Mouse (Mus musculus): Measurements from ENCODE around the gene Slc25a29. TPM values are rescaled to one million over a fixed set of nuclear protein-coding genes. Genes with fewer than 3 reads are reported as not detected.

The Slc25a29 gene
- polyA plus RNA-seq, 1 experiment from 2014 or later: 3.8 TPM

DNA sequence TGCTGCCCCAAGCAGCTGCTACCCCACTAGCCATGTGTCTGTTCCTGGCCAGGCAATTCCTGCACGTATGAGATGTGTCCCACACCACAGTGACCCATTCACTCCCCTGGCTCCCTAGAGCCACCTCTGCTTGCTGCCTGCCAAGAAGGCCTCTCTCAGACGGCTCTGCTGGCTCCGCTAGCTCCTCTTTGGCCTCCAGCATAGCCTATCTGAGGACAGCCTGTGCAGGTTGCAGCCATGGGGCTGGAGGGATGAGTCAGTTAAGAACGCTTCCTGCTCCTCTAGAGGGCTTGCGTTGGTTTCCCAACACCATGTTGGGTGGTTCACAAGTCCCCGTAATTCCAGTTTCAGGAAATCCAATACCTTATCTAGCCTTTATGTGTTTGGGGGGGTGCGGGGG is 7.0 kb upstream of the Slc25a29 start:
- no peak for TF ChIP-seq CTCF (IDR thresholded peaks at IDR 0.05; ENCODE audit: low read depth)
- no peak for TF ChIP-seq EP300 (optimal IDR thresholded peaks at IDR 0.05)
- peaks cover 4% of the 10 kb centered on the region; the same call in 1 of the 2 replicates for H3K4me1 ChIP-seq (replicated peaks; ENCODE audit: control insufficient read depth, insufficient read depth)

DNA sequence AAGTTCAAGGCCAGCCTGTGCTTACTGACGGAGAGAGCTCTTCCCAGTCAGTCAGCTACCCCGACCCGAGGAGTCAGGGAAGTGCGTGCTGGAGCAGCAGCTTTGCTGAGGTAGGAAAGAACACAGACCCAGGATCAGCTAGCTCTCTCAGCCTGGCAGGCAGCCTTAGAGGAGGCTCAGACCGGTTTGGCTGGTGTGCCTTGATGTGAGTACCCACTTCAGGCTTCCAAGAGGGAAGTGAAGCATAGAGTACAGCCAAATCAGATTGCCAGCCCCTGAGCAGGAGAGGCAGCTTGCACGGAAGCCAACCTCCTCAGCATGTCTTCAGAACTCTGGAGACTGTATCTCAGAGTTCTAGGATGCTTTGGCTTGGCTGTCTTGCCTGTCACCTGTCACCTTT is 5.5 kb upstream of the Slc25a29 start:
- no peak overlapping the region for H3K9ac ChIP-seq (ENCODE audit: low read length)
- H3K36me3 ChIP-seq (ENCODE audit: control insufficient read depth, insufficient read depth, low read length): peaks cover 11% of the 10 kb centered on the region
- H3K4me2 ChIP-seq (replicated peaks; ENCODE audit: low read depth): no peak overlapping the region
- H3K27ac ChIP-seq (replicated peaks): peak overlapping the region; percentile 31
- peaks cover 6% of the 10 kb centered on the region for H3K4me1 ChIP-seq (replicated peaks; ENCODE audit: control insufficient read depth, insufficient read depth)
- no peak overlapping the region for H3K4me3 ChIP-seq (ENCODE audit: low read depth, low read length)
- ATAC-seq (ENCODE audit: low FRiP score, low TSS enrichment) (peak; percentile 45; the same call in 1 of the 2 replicates), DNase-seq (ENCODE audit: low spot score) (peak; percentile 50)
- 70% methylated on average over 6 of the region's 6 CpGs for WGBS
- H3K9me3 ChIP-seq (ENCODE audit: control insufficient read depth, low read length): no peaks in the 10 kb centered on the region
- TF ChIP-seq EP300 (optimal IDR thresholded peaks at IDR 0.05) (no peak), CTCF (IDR thresholded peaks at IDR 0.05; ENCODE audit: low read depth) (no peak)
- no peaks in the 10 kb centered on the region for H3K27me3 ChIP-seq (ENCODE audit: control insufficient read depth, insufficient read depth, low read length)

More for the DNA sequence above, 7.0 kb upstream of the Slc25a29 start:
- Histone ChIP-seq H3K27me3 (ENCODE audit: control insufficient read depth, insufficient read depth, low read length) (no peaks in the 10 kb centered on the region), H3K36me3 (ENCODE audit: control insufficient read depth, insufficient read depth, low read length) (peaks cover 11% of the 10 kb centered on the region), H3K4me2 (replicated peaks; ENCODE audit: low read depth) (no peak overlapping the region), H3K4me3 (ENCODE audit: low read depth, low read length) (no peak overlapping the region), H3K27ac (replicated peaks) (no peak overlapping the region), H3K9ac (ENCODE audit: low read length) (no peak overlapping the region), H3K9me3 (ENCODE audit: control insufficient read depth, low read length) (no peaks in the 10 kb centered on the region)
- 81% methylated on average over 7 of the region's 7 CpGs for WGBS
- ATAC-seq (ENCODE audit: low FRiP score, low TSS enrichment): no peak
- no peak for DNase-seq (ENCODE audit: low spot score)

DNA sequence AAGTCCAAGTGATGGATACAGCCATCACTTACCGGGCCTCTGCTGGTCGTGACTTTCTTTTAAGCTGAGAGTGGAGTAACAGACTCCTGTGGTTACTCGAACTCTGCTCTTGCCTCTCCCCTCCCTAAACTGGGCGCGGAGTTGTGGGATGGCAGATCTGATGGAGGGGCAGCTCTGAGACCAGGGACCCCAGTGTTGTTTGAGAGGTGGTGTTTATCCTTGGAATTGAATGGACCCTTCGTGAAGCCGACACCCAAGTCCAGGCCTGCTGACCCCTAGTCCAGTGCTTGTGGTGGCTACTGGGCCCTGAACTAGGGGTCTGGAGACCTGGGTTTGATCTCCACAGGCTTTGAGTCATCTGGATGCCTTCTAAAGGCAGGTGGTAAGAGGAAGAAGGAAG is 1.0 kb upstream of the Slc25a29 start:
- ATAC-seq (ENCODE audit: low FRiP score, low TSS enrichment) (no peak), DNase-seq (ENCODE audit: low spot score) (no peak)
- Histone ChIP-seq H3K9ac (ENCODE audit: low read length) (peak overlapping the region; percentile 69), H3K4me1 (replicated peaks; ENCODE audit: control insufficient read depth, insufficient read depth) (peaks cover 6% of the 10 kb centered on the region), H3K9me3 (ENCODE audit: control insufficient read depth, low read length) (no peaks in the 10 kb centered on the region), H3K4me2 (replicated peaks; ENCODE audit: low read depth) (peak overlapping the region; percentile 98), H3K27ac (replicated peaks) (peak overlapping the region; percentile 89), H3K36me3 (ENCODE audit: control insufficient read depth, insufficient read depth, low read length) (peaks cover 3% of the 10 kb centered on the region), H3K27me3 (ENCODE audit: control insufficient read depth, insufficient read depth, low read length) (no peaks in the 10 kb centered on the region), H3K4me3 (ENCODE audit: low read depth, low read length) (peak overlapping the region; percentile 65)
- WGBS: 20% methylated on average over 7 of the region's 7 CpGs
- no peak for TF ChIP-seq CTCF (IDR thresholded peaks at IDR 0.05; ENCODE audit: low read depth)

DNA sequence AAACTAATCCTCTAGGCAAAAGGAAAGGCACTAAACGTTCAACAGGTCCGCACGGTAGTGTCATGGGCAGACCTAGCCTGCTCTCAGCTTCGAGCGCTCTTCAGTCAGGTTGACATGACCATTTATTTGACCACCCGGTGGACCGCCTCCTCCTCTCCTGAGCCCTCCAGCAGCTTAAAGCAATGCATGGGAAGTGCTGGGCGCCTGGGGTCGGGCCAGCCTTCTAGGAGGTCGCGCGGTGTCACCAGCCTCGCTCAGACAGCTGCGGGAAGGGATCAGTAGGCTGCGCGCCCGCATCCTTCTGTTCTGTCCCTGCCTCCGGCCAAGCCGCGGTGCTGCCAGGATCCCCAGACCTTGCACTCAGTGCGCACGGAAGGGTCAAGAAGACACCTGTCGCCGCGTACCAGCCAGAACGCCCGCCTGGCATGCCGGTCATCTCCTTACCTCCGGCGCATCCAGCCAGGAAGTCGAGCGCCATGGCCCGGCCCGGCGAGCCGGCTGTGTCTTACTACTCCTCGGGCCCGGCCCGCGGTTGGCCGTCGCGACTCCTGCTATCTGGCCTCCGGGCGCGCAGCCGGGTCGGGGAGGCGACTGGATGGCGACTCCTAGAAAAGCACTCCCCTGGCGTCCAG is 359 bp downstream of the Slc25a29 start:
- H3K36me3 ChIP-seq (ENCODE audit: control insufficient read depth, insufficient read depth, low read length): no peaks in the 10 kb centered on the region
- H3K27ac ChIP-seq (replicated peaks): 0 out of 2 replicates have a peak overlapping the region, but pooled peaks have one; percentile 58
- TF ChIP-seq EP300 (optimal IDR thresholded peaks at IDR 0.05): no peak
- no peak for TF ChIP-seq CTCF (IDR thresholded peaks at IDR 0.05; ENCODE audit: low read depth)
- WGBS: 2% methylated on average over 49 of the region's 51 CpGs
- H3K4me1 ChIP-seq (replicated peaks; ENCODE audit: control insufficient read depth, insufficient read depth): peaks cover 6% of the 10 kb centered on the region
- H3K9ac ChIP-seq (ENCODE audit: low read length): peak overlapping the region; percentile 74
- peak overlapping the region; percentile 65 for H3K4me3 ChIP-seq (ENCODE audit: low read depth, low read length)
- H3K4me2 ChIP-seq (replicated peaks; ENCODE audit: low read depth): peak overlapping the region; percentile 98
- DNase-seq (ENCODE audit: low spot score) (no peak), ATAC-seq (ENCODE audit: low FRiP score, low TSS enrichment) (no peak)
- H3K27me3 ChIP-seq (ENCODE audit: control insufficient read depth, insufficient read depth, low read length): no peaks in the 10 kb centered on the region
- H3K9me3 ChIP-seq (ENCODE audit: control insufficient read depth, low read length): no peaks in the 10 kb centered on the region

- no peak for DNase-seq (ENCODE audit: low spot score)
- Histone ChIP-seq H3K4me3 (ENCODE audit: low read depth, low read length) (peak overlapping the region; percentile 65), H3K36me3 (ENCODE audit: control insufficient read depth, insufficient read depth, low read length) (no peaks in the 10 kb centered on the region), H3K9me3 (ENCODE audit: control insufficient read depth, low read length) (no peaks in the 10 kb centered on the region), H3K4me2 (replicated peaks; ENCODE audit: low read depth) (peak overlapping the region; percentile 98), H3K27me3 (ENCODE audit: control insufficient read depth, insufficient read depth, low read length) (no peaks in the 10 kb centered on the region), H3K9ac (ENCODE audit: low read length) (peak overlapping the region; percentile 74; the same call in 1 of the 2 replicates), H3K27ac (replicated peaks) (no peak overlapping the region), H3K4me1 (replicated peaks; ENCODE audit: control insufficient read depth, insufficient read depth) (peaks cover 6% of the 10 kb centered on the region)
- TF ChIP-seq EP300 (optimal IDR thresholded peaks at IDR 0.05) (no peak), CTCF (IDR thresholded peaks at IDR 0.05; ENCODE audit: low read depth) (no peak)
- WGBS: 37% methylated on average over 5 of the region's 5 CpGs
- no peak for ATAC-seq (ENCODE audit: low FRiP score, low TSS enrichment)
These were observed 897 bp downstream of the Slc25a29 start for GRCm38 (mm10) chr12:108834786-108835185.

DNA sequence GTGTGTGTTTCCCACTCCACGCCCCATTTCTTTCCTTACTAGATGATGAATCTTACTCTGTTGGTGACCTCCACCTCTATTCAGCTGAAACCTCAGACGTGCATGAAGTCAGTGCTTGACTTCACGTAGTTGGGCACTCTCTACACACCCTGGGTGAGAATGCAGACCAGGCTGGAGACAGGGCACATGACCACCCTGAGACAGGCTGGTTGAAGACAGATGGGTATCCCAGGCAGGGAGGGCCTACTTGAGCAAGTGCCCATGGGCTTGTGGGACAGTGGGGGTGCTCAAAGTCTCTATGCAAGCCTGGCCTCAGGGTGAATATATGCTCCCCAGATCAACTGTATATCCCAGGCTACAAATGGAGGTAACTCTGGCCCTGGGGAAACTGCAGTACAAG is 1.3 kb downstream of the Slc25a29 start:
- Histone ChIP-seq H3K27ac (replicated peaks) (no peak overlapping the region), H3K4me2 (replicated peaks; ENCODE audit: low read depth) (peak overlapping the region; percentile 98; the same call in 1 of the 2 replicates), H3K27me3 (ENCODE audit: control insufficient read depth, insufficient read depth, low read length) (no peaks in the 10 kb centered on the region), H3K36me3 (ENCODE audit: control insufficient read depth, insufficient read depth, low read length) (no peaks in the 10 kb centered on the region), H3K4me1 (replicated peaks; ENCODE audit: control insufficient read depth, insufficient read depth) (peaks cover 6% of the 10 kb centered on the region), H3K9me3 (ENCODE audit: control insufficient read depth, low read length) (no peaks in the 10 kb centered on the region), H3K4me3 (ENCODE audit: low read depth, low read length) (no peak overlapping the region), H3K9ac (ENCODE audit: low read length) (no peak overlapping the region)
- no peak for ATAC-seq (ENCODE audit: low FRiP score, low TSS enrichment)
- DNase-seq (ENCODE audit: low spot score): no peak
- TF ChIP-seq EP300 (optimal IDR thresholded peaks at IDR 0.05) (no peak), CTCF (IDR thresholded peaks at IDR 0.05; ENCODE audit: low read depth) (no peak)
- 75% methylated on average over 3 of the region's 3 CpGs for WGBS

All from stomach, postnatal 0 days (tissue).